Mouse (Mus musculus): ENCODE results near the gene Adora1.

DNA sequence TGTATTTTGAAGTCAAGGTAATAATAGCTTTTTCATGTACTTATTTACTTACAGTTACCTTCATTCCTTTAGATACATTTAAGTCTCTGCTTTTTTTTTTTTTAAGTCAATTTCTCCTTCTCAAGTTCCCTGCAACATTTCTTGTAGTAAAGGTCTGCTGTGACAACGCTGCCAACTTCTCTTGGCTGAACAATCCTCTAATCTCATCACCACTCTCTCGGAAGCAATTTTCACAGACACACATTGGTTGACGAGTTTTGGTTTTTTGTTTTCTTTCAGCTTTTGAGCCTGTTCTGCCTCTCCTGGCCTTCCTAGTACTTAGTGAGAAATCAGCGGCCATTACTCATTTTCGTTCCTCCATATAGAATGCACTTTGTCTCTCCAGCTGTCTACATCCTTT is 44.9 kb upstream of the Adora1 start:
- TF ChIP-seq POLR2A (IDR thresholded peaks at IDR 0.05; ENCODE audit: borderline replicate concordance, low read depth, low read length) (no peak), CTCF (IDR thresholded peaks at IDR 0.05; ENCODE audit: low read depth, low read length) (no peak)

Measured in bone marrow macrophage, adult 2 months (primary cell).